Mouse (Mus musculus): Measurements from ENCODE around the gene Cab39l.
A peak's percentile ranks its signal among the peaks of the same experiment; 100 is the strongest.

Gene Cab39l

GRCm38 (mm10) chr14:59506139-59506538 is 65.4 kb downstream of the Cab39l start:
- DNase-seq (ENCODE audit: low spot score) = no peak

GRCm38 (mm10) chr14:59513922-59514444 is 73.2 kb downstream of the Cab39l start:
- DNase-seq (ENCODE audit: low spot score) = no peak

GRCm38 (mm10) chr14:59525843-59526242 is 85.1 kb downstream of the Cab39l start:
- no peak for DNase-seq (ENCODE audit: low spot score)

- no peak for DNase-seq (ENCODE audit: low spot score)
These were observed 90.0 kb downstream of the Cab39l start for GRCm38 (mm10) chr14:59530801-59531200.

- no peak for DNase-seq (ENCODE audit: low spot score)
These were observed 92.2 kb downstream of the Cab39l start for GRCm38 (mm10) chr14:59532986-59533385.

- no peak for DNase-seq (ENCODE audit: low spot score)
These were observed 93.1 kb downstream of the Cab39l start for GRCm38 (mm10) chr14:59533908-59534307.

GRCm38 (mm10) chr14:59537829-59538432 is 97.2 kb downstream of the Cab39l start:
- DNase-seq (ENCODE audit: low spot score) = no peak

GRCm38 (mm10) chr14:59540230-59540629 is 99.5 kb downstream of the Cab39l start:
- no peak for DNase-seq (ENCODE audit: low spot score)

GRCm38 (mm10) chr14:59540761-59541160 is 100.0 kb downstream of the Cab39l start:
- DNase-seq (ENCODE audit: low spot score) = no peak

- DNase-seq (ENCODE audit: low spot score) = no peak
These were observed 102.5 kb downstream of the Cab39l start for GRCm38 (mm10) chr14:59543158-59543826.

GRCm38 (mm10) chr14:59543956-59544355 is 103.2 kb downstream of the Cab39l start:
- DNase-seq (ENCODE audit: low spot score) = no peak

GRCm38 (mm10) chr14:59546162-59546880 is 105.5 kb downstream of the Cab39l start:
- no peak for DNase-seq (ENCODE audit: low spot score)

- no peak for DNase-seq (ENCODE audit: low spot score)
These were observed 106.8 kb downstream of the Cab39l start for GRCm38 (mm10) chr14:59547530-59547929.

- no peak for DNase-seq (ENCODE audit: low spot score)
These were observed 107.8 kb downstream of the Cab39l start for GRCm38 (mm10) chr14:59548532-59548931.

GRCm38 (mm10) chr14:59549106-59549505 is 108.3 kb downstream of the Cab39l start:
- DNase-seq (ENCODE audit: low spot score) = no peak

GRCm38 (mm10) chr14:59550841-59551240 is 110.1 kb downstream of the Cab39l start:
- no peak for DNase-seq (ENCODE audit: low spot score)

GRCm38 (mm10) chr14:59551956-59552355 is 111.2 kb downstream of the Cab39l start:
- no peak for DNase-seq (ENCODE audit: low spot score)

GRCm38 (mm10) chr14:59554025-59554424 is 113.3 kb downstream of the Cab39l start:
- no peak for DNase-seq (ENCODE audit: low spot score)

GRCm38 (mm10) chr14:59555018-59555417 is 114.2 kb downstream of the Cab39l start:
- no peak for DNase-seq (ENCODE audit: low spot score)

GRCm38 (mm10) chr14:59555928-59556531 is 115.3 kb downstream of the Cab39l start:
- peak; percentile 60 for DNase-seq (ENCODE audit: low spot score)

GRCm38 (mm10) chr14:59557071-59557470 is 116.3 kb downstream of the Cab39l start:
- DNase-seq (ENCODE audit: low spot score) = no peak

GRCm38 (mm10) chr14:59557886-59558285 is 117.1 kb downstream of the Cab39l start:
- DNase-seq (ENCODE audit: low spot score) = no peak
